Mouse (Mus musculus) forebrain, embryonic 11.5 days (tissue): ENCODE results near the gene Ankrd23. TPM values are rescaled to one million over a fixed set of nuclear protein-coding genes. Genes with fewer than 3 reads are reported as not detected.

Experiments used
- ATAC-seq: fragments of 200-750 bp; cut with Nextera tagmentation; replicated peaks from 2 replicates; pipeline ENCODE4 v1.8.0; 2017; ENCODE audit warnings: moderate TSS enrichment; ENCODE audit not compliant: low FRiP score
- DNase-seq: peaks from one replicate; pipeline ENCODE4 v3.0.0-alpha.2; 2017; ENCODE audit warnings: low spot score
- H3K27ac ChIP-seq: fragments of 300-500 bp; sonication (generic); 2 replicates; pipeline ENCODE4 v1.5.1; 2014; ENCODE audit warnings: low read depth, low read length
- H3K27me3 ChIP-seq: fragments of 300-500 bp; sonication (generic); 2 replicates; pipeline ENCODE4 v1.6.1; 2014; ENCODE audit warnings: mild to moderate bottlenecking, low read length, mixed read lengths; ENCODE audit not compliant: control insufficient read depth, insufficient read depth
- H3K36me3 ChIP-seq: fragments of 300-500 bp; sonication (generic); 2 replicates; pipeline ENCODE4 v1.6.1; 2014; ENCODE audit warnings: mild to moderate bottlenecking, low read length, moderate library complexity, mixed read lengths; ENCODE audit not compliant: control insufficient read depth, insufficient read depth
- H3K4me1 ChIP-seq: fragments of 300-500 bp; sonication (generic); replicated peaks from 2 replicates; pipeline ENCODE4 v1.6.1; 2014; ENCODE audit warnings: low read length, mixed read lengths; ENCODE audit not compliant: control insufficient read depth, insufficient read depth
- H3K4me2 ChIP-seq: fragments of 300-500 bp; sonication (generic); 2 replicates; pipeline ENCODE4 v1.6.1; 2014; ENCODE audit warnings: low read depth, mild to moderate bottlenecking, low read length, moderate library complexity, mixed read lengths; ENCODE audit not compliant: severe bottlenecking
- H3K4me3 ChIP-seq: fragments of 300-500 bp; sonication (generic); 2 replicates; pipeline ENCODE4 v1.5.1; 2014; ENCODE audit warnings: low read depth, low read length
- H3K9ac ChIP-seq: fragments of 300-500 bp; sonication (generic); 2 replicates; pipeline ENCODE4 v1.6.1; 2014; ENCODE audit warnings: low read length
- H3K9me3 ChIP-seq: fragments of 300-500 bp; sonication (generic); 2 replicates; pipeline ENCODE4 v1.6.1; 2016; ENCODE audit warnings: low read length, mixed read lengths; ENCODE audit not compliant: control insufficient read depth
- WGBS: fragments of 180-500 bp; shearing (Covaris S2); extraction: QIAGEN DNeasy Blood & Tissue Kit; methylation state at CpG from one replicate; pipeline ENCODE4 v1.1.7; 2014; 5-methylcytosine and 5-hydroxymethylcytosine counted together
- polyA plus RNA-seq: library from polyadenylated mRNA; unstranded; fragments of >200 nt; fragmentation: Nextera tagmentation; extraction: Ambion mirVana; gene quantifications from 2 replicates; pipeline ENCODE4 v1.2.1, GENCODE M21; 2014

The Ankrd23 gene
- polyA plus RNA-seq, 1 experiment from 2014 or later: 16.5 TPM

GRCm38 (mm10) chr1:36559256-36559655, 22.6 kb upstream of the Ankrd23 start:
- no peaks in the 10 kb centered on the region for H3K9me3 ChIP-seq
- DNase-seq: no peak
- peaks cover 16% of the 10 kb centered on the region for H3K4me1 ChIP-seq
- ATAC-seq: no peak
- 8% methylated on average over 4 of the region's 4 CpGs for WGBS
- H3K9ac ChIP-seq: peak overlapping the region; percentile 98; the same call in 1 of the 2 replicates
- H3K36me3 ChIP-seq: no peaks in the 10 kb centered on the region
- no peak overlapping the region for H3K4me3 ChIP-seq
- H3K4me2 ChIP-seq: peak overlapping the region; percentile 99; the same call in 1 of the 2 replicates
- no peaks in the 10 kb centered on the region; the same call in 1 of the 2 replicates for H3K27me3 ChIP-seq
- no peak overlapping the region for H3K27ac ChIP-seq

- peaks cover 16% of the 10 kb centered on the region for H3K4me1 ChIP-seq
- peak within 1 kb of the TSS; percentile 98 for H3K9ac ChIP-seq
- H3K27ac ChIP-seq: peak within 1 kb of the TSS; percentile 97
- H3K27me3 ChIP-seq: no peaks in the 10 kb centered on the region; the same call in 1 of the 2 replicates
- H3K9me3 ChIP-seq: no peaks in the 10 kb centered on the region
- under 1% methylated on average over 67 of the region's 69 CpGs for WGBS
- H3K4me3 ChIP-seq: peak within 1 kb of the TSS; percentile 92
- H3K36me3 ChIP-seq: peaks cover 5% of the 10 kb centered on the region; the same call in 1 of the 2 replicates
- ATAC-seq (peak; percentile 64), DNase-seq (peak; percentile 91)
- peak within 1 kb of the TSS; percentile 99 for H3K4me2 ChIP-seq
Measured at GRCm38 (mm10) chr1:36558031-36558993, 21.6 kb upstream of the Ankrd23 start, which contains the start of gene Sema4c. Sema4c (minus strand) TSS chr1:36558349.

GRCm38 (mm10) chr1:36557457-36558011, 20.9 kb upstream of the Ankrd23 start:
- peak overlapping the region; percentile 92 for H3K4me3 ChIP-seq
- under 1% methylated on average over 48 of the region's 48 CpGs for WGBS
- H3K4me1 ChIP-seq: peaks cover 16% of the 10 kb centered on the region
- peak overlapping the region; percentile 99 for H3K4me2 ChIP-seq
- peak overlapping the region; percentile 97 for H3K27ac ChIP-seq
- peak overlapping the region; percentile 98 for H3K9ac ChIP-seq
- DNase-seq: peak; percentile 91
- peaks cover 8% of the 10 kb centered on the region for H3K36me3 ChIP-seq
- no peaks in the 10 kb centered on the region; the same call in 1 of the 2 replicates for H3K27me3 ChIP-seq
- ATAC-seq: peak; percentile 63
- no peaks in the 10 kb centered on the region for H3K9me3 ChIP-seq

- H3K4me3 ChIP-seq: peak overlapping the region; percentile 92
- peak overlapping the region; percentile 97 for H3K27ac ChIP-seq
- no peaks in the 10 kb centered on the region for H3K9me3 ChIP-seq
- peak; percentile 99 for DNase-seq
- no peaks in the 10 kb centered on the region; the same call in 1 of the 2 replicates for H3K27me3 ChIP-seq
- H3K4me2 ChIP-seq: peak overlapping the region; percentile 99
- peaks cover 14% of the 10 kb centered on the region for H3K36me3 ChIP-seq
- WGBS: 0% methylated on average over 51 of the region's 52 CpGs
- H3K9ac ChIP-seq: peak overlapping the region; percentile 98
- ATAC-seq: peak; percentile 82
- H3K4me1 ChIP-seq: peaks cover 16% of the 10 kb centered on the region
Measured at GRCm38 (mm10) chr1:36556553-36557456, 20.1 kb upstream of the Ankrd23 start.

- WGBS: 11% methylated on average over 8 of the region's 8 CpGs
- DNase-seq (peak; percentile 68), ATAC-seq (no peak)
- Histone ChIP-seq H3K27me3 (no peaks in the 10 kb centered on the region; the same call in 1 of the 2 replicates), H3K27ac (peak overlapping the region; percentile 97), H3K4me2 (peak overlapping the region; percentile 99), H3K4me1 (peaks cover 16% of the 10 kb centered on the region), H3K9ac (peak overlapping the region; percentile 98), H3K36me3 (peaks cover 24% of the 10 kb centered on the region), H3K4me3 (peak overlapping the region; percentile 92), H3K9me3 (no peaks in the 10 kb centered on the region)
Measured at GRCm38 (mm10) chr1:36555798-36556395, 19.2 kb upstream of the Ankrd23 start.

- H3K36me3 ChIP-seq: peaks cover 33% of the 10 kb centered on the region
- no peak overlapping the region for H3K27ac ChIP-seq
- DNase-seq (no peak), ATAC-seq (no peak)
- peaks cover 16% of the 10 kb centered on the region for H3K4me1 ChIP-seq
- 81% methylated on average over 21 of the region's 21 CpGs for WGBS
- peak overlapping the region; percentile 92; the same call in 1 of the 2 replicates for H3K4me3 ChIP-seq
- peak overlapping the region; percentile 99 for H3K4me2 ChIP-seq
- no peaks in the 10 kb centered on the region for H3K9me3 ChIP-seq
- no peaks in the 10 kb centered on the region; the same call in 1 of the 2 replicates for H3K27me3 ChIP-seq
- peak overlapping the region; percentile 98 for H3K9ac ChIP-seq
Measured at GRCm38 (mm10) chr1:36554633-36555399, 18.1 kb upstream of the Ankrd23 start.

- DNase-seq (no peak), ATAC-seq (no peak)
- WGBS: 88% methylated on average over 16 of the region's 16 CpGs
- H3K9ac ChIP-seq: no peak overlapping the region
- no peak overlapping the region for H3K4me3 ChIP-seq
- H3K27ac ChIP-seq: no peak overlapping the region
- peaks cover 39% of the 10 kb centered on the region for H3K36me3 ChIP-seq
- H3K4me2 ChIP-seq: no peak overlapping the region
- no peaks in the 10 kb centered on the region for H3K27me3 ChIP-seq
- peaks cover 13% of the 10 kb centered on the region for H3K4me1 ChIP-seq
- no peaks in the 10 kb centered on the region for H3K9me3 ChIP-seq
Measured at GRCm38 (mm10) chr1:36552506-36552905, 15.8 kb upstream of the Ankrd23 start.
